Mouse (Mus musculus): ENCODE measurements at regions not wholly inside any gene's neighbourhood (a gene's known extent, or its start where the extent isn't known, plus 50 kb on each side); places are given as distances from the start of the nearest gene placed in this dataset.

DNA sequence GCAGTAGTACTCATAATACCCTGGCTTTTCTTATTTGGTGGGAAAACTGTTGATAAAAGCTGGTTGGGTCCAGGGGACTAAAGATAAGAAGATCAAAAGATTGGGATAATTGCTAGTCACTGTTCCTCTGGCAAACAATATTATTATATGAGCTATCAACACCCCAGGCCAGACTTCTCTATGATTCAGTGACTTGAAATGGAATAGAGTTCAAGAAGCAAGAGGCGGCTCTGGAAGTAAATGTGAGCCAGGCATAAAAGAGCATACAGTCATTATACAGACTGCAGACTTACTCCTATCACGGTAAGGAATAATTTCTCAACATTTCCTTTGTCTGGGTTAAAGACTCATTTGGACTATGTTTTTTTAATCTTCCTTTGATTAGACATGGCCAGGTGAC is 278.5 kb upstream of the Acvr2a start:
- no peak for TF ChIP-seq CTCF (IDR thresholded peaks at IDR 0.05; ENCODE audit: low read depth, low read length)
- TF ChIP-seq POLR2A (IDR thresholded peaks at IDR 0.05; ENCODE audit: insufficient read depth, low read length): no peak

Data from ES-Bruce4 (cell line).